Mouse (Mus musculus) adrenal gland, adult 10 weeks (tissue): ENCODE results near the gene Galnt4. TPM values are rescaled to one million over a fixed set of nuclear protein-coding genes. Genes with fewer than 3 reads are reported as not detected.

Experiments used
- polyA plus RNA-seq: library from polyadenylated mRNA; stranded (reverse); fragments of 350-450 nt; fragmentation: Illumina TruSeq; extraction: RNeasy Lipid Tissue Mini Kit (QIAGEN cat#74804); gene quantifications from one replicate; pipeline ENCODE4 v1.2.3, GENCODE M21; 2014; ENCODE audit warnings: low read depth, low replicate concordance

The Galnt4 gene
- polyA plus RNA-seq: 15.0 TPM

GRCm38 (mm10) chr10:99107964-99108363, at the start of gene Galnt4:
Galnt4 (plus strand) TSS chr10:99108159.

DNA sequence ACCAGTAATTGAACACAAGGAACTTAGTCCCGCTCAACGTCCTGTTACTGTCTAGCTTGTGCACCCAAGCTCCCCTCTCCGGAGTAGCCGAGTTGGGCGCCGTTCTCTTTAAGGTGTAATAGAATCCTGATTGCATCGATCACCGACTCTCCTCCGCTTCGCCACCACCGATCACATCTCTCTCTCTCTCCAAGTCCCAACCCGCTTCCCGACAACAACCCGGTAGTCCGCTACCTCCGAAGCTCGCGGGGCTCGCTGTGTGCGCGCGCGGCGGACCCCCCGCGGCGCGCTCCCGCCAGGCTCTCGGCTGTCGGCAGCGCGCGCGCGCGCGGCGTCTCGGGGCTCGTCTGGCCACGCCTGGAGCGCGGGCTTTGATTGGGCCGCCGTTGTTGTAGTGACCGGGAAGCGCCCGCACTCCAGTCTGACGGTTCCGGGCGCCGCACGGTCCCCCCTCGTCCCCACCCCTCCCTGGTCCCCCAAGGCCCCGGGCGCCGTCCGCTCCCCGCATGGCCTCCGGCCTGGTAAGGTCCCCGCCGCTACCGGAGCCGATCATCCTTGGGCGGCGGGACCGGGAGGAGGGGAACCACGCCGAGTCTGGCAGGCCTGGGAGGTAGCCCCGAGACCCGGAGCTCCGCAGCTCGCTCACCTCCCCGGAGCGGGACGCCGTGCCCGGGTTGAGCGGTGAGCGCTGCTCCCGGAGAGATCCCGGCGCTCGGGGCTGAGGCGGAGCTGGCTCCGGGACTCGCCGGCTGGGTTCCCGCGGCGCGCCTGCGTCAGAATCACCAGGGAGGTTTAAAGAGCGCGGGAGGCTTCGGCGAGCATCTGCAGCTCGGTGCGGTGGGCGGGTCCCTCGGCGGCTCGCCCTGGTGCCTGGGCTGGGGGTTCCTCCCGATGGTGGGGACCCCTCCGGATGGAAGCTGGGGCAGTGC, 992 bp upstream of the Galnt4 start, which contains the start of gene Poc1b:
Poc1b (plus strand) TSS at position 334 of the 929 bp plus-strand sequence.

DNA sequence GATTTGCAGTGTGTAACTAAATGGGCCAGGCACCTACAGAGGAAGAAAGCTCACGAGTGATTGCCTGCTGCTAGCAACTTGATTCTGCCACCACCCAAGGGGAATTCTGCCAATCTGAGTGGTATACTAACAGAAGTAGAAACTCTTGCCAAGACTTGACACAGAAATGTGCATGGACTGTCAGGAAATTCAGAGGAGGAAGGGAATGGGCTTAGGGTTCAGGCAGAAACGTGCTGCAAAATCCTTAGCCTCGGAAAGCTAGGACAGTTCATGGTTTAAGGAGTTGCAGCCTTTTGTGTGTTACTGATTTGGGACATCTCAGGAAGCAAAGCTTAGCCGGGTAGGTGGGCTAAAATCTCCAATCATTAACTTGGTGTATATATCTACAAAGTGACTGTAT, 18.3 kb downstream of the Galnt4 start, which contains the start of gene Phxr2:
Phxr2 (minus strand) TSS at position 101 of the 400 bp plus-strand sequence.

Other genes with a start within 250 kb of the Galnt4 start
- gene Atp2b1, start 193.8 kb upstream of the Galnt4 start, polyA plus RNA-seq: 64.0 TPM
- 17.3 TPM for gene Poc1b, start 1.1 kb upstream of the Galnt4 start, polyA plus RNA-seq
- not detected for gene Phxr2, start 18.2 kb downstream of the Galnt4 start, polyA plus RNA-seq
- gene Dusp6, start 155.1 kb downstream of the Galnt4 start, polyA plus RNA-seq: 251 TPM